Mouse (Mus musculus) kidney, embryonic 14.5 days (tissue): ENCODE measurements around the gene Wdhd1. TPM values are rescaled to one million over a fixed set of nuclear protein-coding genes. Genes with fewer than 3 reads are reported as not detected.

ENCODE experiments used
- ATAC-seq: fragments of 200-750 bp; cut with Nextera tagmentation; 2 replicates; pipeline ENCODE4 v1.8.0; 2017; ENCODE audit warnings: moderate number of reproducible peaks, mild to moderate bottlenecking, moderate TSS enrichment, moderate library complexity; ENCODE audit not compliant: low FRiP score, low TSS enrichment
- H3K27ac ChIP-seq: fragments of 300-500 bp; sonication (generic); 2 replicates; pipeline ENCODE4 v1.5.1; 2014; ENCODE audit warnings: low read depth, mild to moderate bottlenecking, low read length, moderate library complexity, mixed read lengths
- H3K27me3 ChIP-seq: fragments of 300-500 bp; sonication (generic); 2 replicates; pipeline ENCODE4 v1.6.1; 2014; ENCODE audit warnings: mild to moderate bottlenecking, low read length; ENCODE audit not compliant: control insufficient read depth, insufficient read depth
- H3K36me3 ChIP-seq: fragments of 300-500 bp; sonication (generic); 2 replicates; pipeline ENCODE4 v1.6.1; 2014; ENCODE audit warnings: low read length, mixed read lengths; ENCODE audit not compliant: control insufficient read depth, insufficient read depth
- H3K4me1 ChIP-seq: fragments of 300-500 bp; sonication (generic); 2 replicates; pipeline ENCODE4 v1.6.1; 2014; ENCODE audit warnings: low read length, mixed read lengths; ENCODE audit not compliant: control insufficient read depth, insufficient read depth
- H3K4me2 ChIP-seq: fragments of 300-500 bp; sonication (generic); replicated peaks from 2 replicates; pipeline ENCODE4 v1.6.1; 2014; ENCODE audit warnings: low read depth, mild to moderate bottlenecking, low read length
- H3K4me3 ChIP-seq: fragments of 300-500 bp; sonication (generic); 2 replicates; pipeline ENCODE4 v1.5.1; 2014; ENCODE audit warnings: mild to moderate bottlenecking, low read length
- H3K9ac ChIP-seq: fragments of 300-500 bp; sonication (generic); 2 replicates; pipeline ENCODE4 v1.6.1; 2014; ENCODE audit warnings: low read depth, mild to moderate bottlenecking, low read length, moderate library complexity
- H3K9me3 ChIP-seq: fragments of 300-500 bp; sonication (generic); 2 replicates; pipeline ENCODE4 v1.6.1; 2016; ENCODE audit warnings: low read length; ENCODE audit not compliant: control insufficient read depth
- WGBS: fragments of 180-500 bp; shearing (Covaris S2); extraction: QIAGEN DNeasy Blood & Tissue Kit; methylation state at CpG from one replicate; pipeline ENCODE4 v1.1.7; 2014; 5-methylcytosine and 5-hydroxymethylcytosine counted together
- polyA plus RNA-seq: library from polyadenylated mRNA; unstranded; fragments of >200 nt; fragmentation: Nextera tagmentation; extraction: Ambion mirVana; gene quantifications from 2 replicates; pipeline ENCODE4 v1.2.1, GENCODE M21; 2014

Gene Wdhd1
- polyA plus RNA-seq, 1 experiment from 2014 or later = 44.3 TPM

GRCm38 (mm10) chr14:47205270-47205972 is 71.2 kb downstream of the Wdhd1 start:
- no peak overlapping the region for H3K4me2 ChIP-seq
- H3K9ac ChIP-seq = no peak overlapping the region
- no peaks in the 10 kb centered on the region for H3K9me3 ChIP-seq
- H3K27ac ChIP-seq = no peak overlapping the region
- no peaks in the 10 kb centered on the region for H3K4me1 ChIP-seq
- H3K36me3 ChIP-seq = no peaks in the 10 kb centered on the region
- no peak for ATAC-seq
- 85% methylated on average over 5 of the region's 5 CpGs for WGBS
- no peaks in the 10 kb centered on the region for H3K27me3 ChIP-seq
- no peak overlapping the region for H3K4me3 ChIP-seq

- no peak for ATAC-seq
- Histone ChIP-seq H3K27me3 (no peaks in the 10 kb centered on the region), H3K9ac (no peak overlapping the region), H3K4me3 (no peak overlapping the region), H3K4me1 (no peaks in the 10 kb centered on the region), H3K36me3 (no peaks in the 10 kb centered on the region), H3K9me3 (no peaks in the 10 kb centered on the region), H3K27ac (no peak overlapping the region), H3K4me2 (no peak overlapping the region)
- 90% methylated on average over 3 of the region's 3 CpGs for WGBS
Observed at GRCm38 (mm10) chr14:47197340-47197739, 79.3 kb downstream of the Wdhd1 start.

GRCm38 (mm10) chr14:47196711-47197110 is 79.9 kb downstream of the Wdhd1 start:
- ATAC-seq = no peak
- Histone ChIP-seq H3K9ac (no peak overlapping the region), H3K36me3 (no peaks in the 10 kb centered on the region), H3K4me1 (no peaks in the 10 kb centered on the region), H3K27ac (no peak overlapping the region), H3K27me3 (no peaks in the 10 kb centered on the region), H3K4me2 (no peak overlapping the region), H3K9me3 (no peaks in the 10 kb centered on the region), H3K4me3 (no peak overlapping the region)
- 72% methylated on average over 8 of the region's 8 CpGs for WGBS

GRCm38 (mm10) chr14:47194096-47194495 is 82.6 kb downstream of the Wdhd1 start:
- H3K4me2 ChIP-seq = no peak overlapping the region

GRCm38 (mm10) chr14:47193506-47193905 is 83.2 kb downstream of the Wdhd1 start:
- Histone ChIP-seq H3K4me3 (no peak overlapping the region), H3K4me1 (peaks cover 4% of the 10 kb centered on the region; the same call in 1 of the 2 replicates), H3K4me2 (no peak overlapping the region), H3K27ac (no peak overlapping the region), H3K36me3 (no peaks in the 10 kb centered on the region), H3K9me3 (no peaks in the 10 kb centered on the region), H3K27me3 (peaks cover under 1% of the 10 kb centered on the region; the same call in 1 of the 2 replicates), H3K9ac (no peak overlapping the region)
- whole genome bisulfite sequencing = 69% methylated on average over 6 of the region's 6 CpGs
- ATAC-seq = no peak

More at GRCm38 (mm10) chr14:47194096-47194495, 82.6 kb downstream of the Wdhd1 start:
- no peaks in the 10 kb centered on the region for H3K36me3 ChIP-seq
- no peaks in the 10 kb centered on the region for H3K27me3 ChIP-seq
- H3K9ac ChIP-seq = no peak overlapping the region
- H3K9me3 ChIP-seq = no peaks in the 10 kb centered on the region
- 48% methylated on average over 4 of the region's 4 CpGs for WGBS
- no peaks in the 10 kb centered on the region for H3K4me1 ChIP-seq
- H3K27ac ChIP-seq = no peak overlapping the region
- ATAC-seq = no peak
- H3K4me3 ChIP-seq = no peak overlapping the region

- no peak overlapping the region for H3K4me2 ChIP-seq
- ATAC-seq = no peak
- peaks cover 6% of the 10 kb centered on the region; the same call in 1 of the 2 replicates for H3K4me1 ChIP-seq
- H3K4me3 ChIP-seq = no peak overlapping the region
- H3K9me3 ChIP-seq = no peaks in the 10 kb centered on the region
- no peak overlapping the region for H3K9ac ChIP-seq
- 38% methylated on average over 5 of the region's 5 CpGs for WGBS
- no peak overlapping the region for H3K27ac ChIP-seq
- H3K27me3 ChIP-seq = peaks cover 8% of the 10 kb centered on the region; the same call in 1 of the 2 replicates
- no peaks in the 10 kb centered on the region for H3K36me3 ChIP-seq
Observed at GRCm38 (mm10) chr14:47191861-47192260, 84.8 kb downstream of the Wdhd1 start.

Other genes starting within 250 kb of the Wdhd1 start
- 1.4 and 2.2 TPM in 2 replicates for gene Gch1, start 87.4 kb downstream of the Wdhd1 start, polyA plus RNA-seq
- gene Socs4, start 74 bp upstream of the Wdhd1 start, polyA plus RNA-seq = 5.7 and 7.0 TPM in 2 replicates
- gene Mapk1ip1l, start 21.4 kb upstream of the Wdhd1 start, polyA plus RNA-seq = 57.5 and 104 TPM in 2 replicates
- 11.2 and 12.0 TPM in 2 replicates for gene Lgals3, start 90.9 kb upstream of the Wdhd1 start, polyA plus RNA-seq
- 46.8 and 63.8 TPM in 2 replicates for gene Dlgap5, start 141.6 kb upstream of the Wdhd1 start, polyA plus RNA-seq
- gene Fbxo34, start 173.6 kb upstream of the Wdhd1 start, polyA plus RNA-seq = 13.8 and 25.8 TPM in 2 replicates